Mouse (Mus musculus) kidney, adult 2 months (tissue): ENCODE data around the gene Gcnt4. TPM values are rescaled to one million over a fixed set of nuclear protein-coding genes. Genes with fewer than 3 reads are reported as not detected.

ENCODE experiments used
- DNase-seq: peaks from one replicate; pipeline ENCODE4 v3.0.0; 2021
- H3K27ac ChIP-seq: fragments of 200-500 bp; 2 replicates; pipeline ENCODE4 v1.5.1; 2012; ENCODE audit warnings: low read depth, low read length, control low read depth, inconsistent platforms; ENCODE audit not compliant: insufficient read depth
- H3K27me3 ChIP-seq: fragments of 200-500 bp; replicated peaks from 2 replicates; pipeline ENCODE4 v1.6.1; 2012; ENCODE audit warnings: mild to moderate bottlenecking, moderate library complexity, low read length, inconsistent platforms; ENCODE audit not compliant: control insufficient read depth, insufficient read depth
- H3K36me3 ChIP-seq: fragments of 200-500 bp; 2 replicates; pipeline ENCODE4 v1.6.1; 2012; ENCODE audit warnings: mild to moderate bottlenecking, moderate library complexity, low read length, inconsistent platforms; ENCODE audit not compliant: control insufficient read depth, insufficient read depth
- H3K4me1 ChIP-seq: fragments of 200-500 bp; 2 replicates; pipeline ENCODE4 v1.6.1; 2011; ENCODE audit warnings: low read length; ENCODE audit not compliant: control insufficient read depth, insufficient read depth
- H3K4me3 ChIP-seq: fragments of 200-500 bp; 2 replicates; pipeline ENCODE4 v1.5.1; 2011; ENCODE audit warnings: mild to moderate bottlenecking, low read depth, low read length, control low read depth; ENCODE audit not compliant: insufficient read depth
- CTCF ChIP-seq: fragments of 200-500 bp; conservative IDR thresholded peaks from 2 replicates; pipeline ENCODE4 v1.5.1; 2011; ENCODE audit warnings: low read depth, mild to moderate bottlenecking, control low read depth, low read length, moderate library complexity, mixed read lengths; ENCODE audit not compliant: insufficient read depth, insufficient read length
- POLR2A ChIP-seq: fragments of 200-500 bp; IDR thresholded peaks from one replicate; pipeline ENCODE4 v1.6.1; 2011; ENCODE audit warnings: low read depth, low read length, control low read depth
- WGBS: fragments of 180-500 bp; shearing (Covaris S2); methylation state at CpG from one replicate; pipeline ENCODE4 v1.1.7; 2018; 5-methylcytosine and 5-hydroxymethylcytosine counted together
- polyA plus RNA-seq: library from polyadenylated mRNA; depleted of rRNA; stranded (reverse); fragments of >200 nt; gene quantifications from 2 replicates; pipeline ENCODE4 v1.2.3, GENCODE M21; 2012

Gcnt4 gene
- polyA plus RNA-seq, 1 experiment = 1.3 TPM

DNA sequence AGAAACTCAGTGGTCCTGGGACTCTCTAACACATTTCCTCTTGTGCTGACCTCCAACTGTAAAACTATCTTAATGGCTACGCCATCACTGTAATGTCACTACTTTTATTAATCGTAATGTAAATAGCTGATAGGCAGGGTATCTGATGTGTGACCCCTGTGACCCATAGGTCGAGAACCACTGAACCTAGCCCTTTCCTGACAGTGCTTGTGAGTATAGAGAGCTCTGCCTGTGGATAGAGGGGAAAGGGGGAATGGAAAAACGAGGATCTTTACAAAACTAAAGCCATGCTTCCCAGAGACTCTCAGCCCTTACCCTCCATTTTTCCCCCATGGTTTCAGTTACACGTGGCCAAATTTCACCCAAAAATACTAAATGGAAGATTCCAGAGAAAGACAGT, 60.2 kb downstream of the Gcnt4 start:
- Histone ChIP-seq H3K4me1 (peaks cover 14% of the 10 kb centered on the region), H3K4me3 (no peak overlapping the region), H3K27ac (peak overlapping the region; percentile 98; the same call in 1 of the 2 replicates), H3K27me3 (no peaks in the 10 kb centered on the region), H3K36me3 (no peaks in the 10 kb centered on the region)
- no peak for TF ChIP-seq POLR2A
- TF ChIP-seq CTCF = no peak
- 78% methylated on average over 5 of the region's 5 CpGs for WGBS
- DNase-seq = no peak

- Histone ChIP-seq H3K36me3 (no peaks in the 10 kb centered on the region), H3K4me1 (peaks cover 14% of the 10 kb centered on the region), H3K4me3 (no peak overlapping the region), H3K27me3 (no peaks in the 10 kb centered on the region), H3K27ac (peak overlapping the region; percentile 80)
- DNase-seq = peak; percentile 57
- TF ChIP-seq CTCF = no peak
- WGBS = 44% methylated on average over 12 of the region's 12 CpGs
Observed at GRCm38 (mm10) chr13:96985599-96986275, 61.2 kb downstream of the Gcnt4 start.

DNA sequence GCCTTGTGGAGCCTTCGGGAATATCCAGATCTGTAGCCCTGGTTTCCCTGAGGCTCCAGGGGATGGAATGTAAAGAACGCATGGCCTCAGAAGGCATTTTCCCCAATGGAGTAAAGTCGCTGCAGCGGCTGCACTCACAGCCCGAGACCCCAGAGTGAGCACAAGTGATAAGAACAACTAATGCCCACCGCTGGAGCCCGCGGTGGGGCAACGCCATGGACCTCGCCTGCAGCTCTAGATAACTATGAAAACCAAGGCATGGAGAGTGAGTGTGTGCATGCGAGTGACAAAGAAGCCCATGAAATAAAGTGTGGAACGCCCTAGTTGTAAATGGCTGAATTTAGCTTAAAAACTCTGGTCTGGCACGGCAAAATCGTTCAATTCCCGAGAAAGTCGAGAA, 64.6 kb downstream of the Gcnt4 start:
- H3K27me3 ChIP-seq = no peaks in the 10 kb centered on the region
- no peak overlapping the region for H3K27ac ChIP-seq
- H3K4me1 ChIP-seq = peaks cover 8% of the 10 kb centered on the region
- no peak overlapping the region for H3K4me3 ChIP-seq
- DNase-seq = no peak
- WGBS = 97% methylated on average over 16 of the region's 16 CpGs
- no peak for TF ChIP-seq POLR2A
- TF ChIP-seq CTCF = no peak
- H3K36me3 ChIP-seq = no peaks in the 10 kb centered on the region

- WGBS = 89% methylated on average over 3 of the region's 3 CpGs
- TF ChIP-seq CTCF = no peak
- no peak for TF ChIP-seq POLR2A
Observed at GRCm38 (mm10) chr13:96990045-96990444, 65.6 kb downstream of the Gcnt4 start.

GRCm38 (mm10) chr13:96990561-96991265, 66.2 kb downstream of the Gcnt4 start:
- TF ChIP-seq CTCF = no peak
- no peak for TF ChIP-seq POLR2A
- H3K27me3 ChIP-seq = no peaks in the 10 kb centered on the region
- H3K4me1 ChIP-seq = peaks cover 3% of the 10 kb centered on the region
- peak; percentile 41 for DNase-seq
- 37% methylated on average over 14 of the region's 14 CpGs for WGBS
- peak overlapping the region; percentile 3; the same call in 1 of the 2 replicates for H3K27ac ChIP-seq
- no peak overlapping the region for H3K4me3 ChIP-seq
- no peaks in the 10 kb centered on the region for H3K36me3 ChIP-seq

More at GRCm38 (mm10) chr13:96990045-96990444, 65.6 kb downstream of the Gcnt4 start:
- Histone ChIP-seq H3K4me1 (peaks cover 8% of the 10 kb centered on the region), H3K36me3 (no peaks in the 10 kb centered on the region), H3K4me3 (no peak overlapping the region), H3K27ac (no peak overlapping the region), H3K27me3 (no peaks in the 10 kb centered on the region)
- no peak for DNase-seq

DNA sequence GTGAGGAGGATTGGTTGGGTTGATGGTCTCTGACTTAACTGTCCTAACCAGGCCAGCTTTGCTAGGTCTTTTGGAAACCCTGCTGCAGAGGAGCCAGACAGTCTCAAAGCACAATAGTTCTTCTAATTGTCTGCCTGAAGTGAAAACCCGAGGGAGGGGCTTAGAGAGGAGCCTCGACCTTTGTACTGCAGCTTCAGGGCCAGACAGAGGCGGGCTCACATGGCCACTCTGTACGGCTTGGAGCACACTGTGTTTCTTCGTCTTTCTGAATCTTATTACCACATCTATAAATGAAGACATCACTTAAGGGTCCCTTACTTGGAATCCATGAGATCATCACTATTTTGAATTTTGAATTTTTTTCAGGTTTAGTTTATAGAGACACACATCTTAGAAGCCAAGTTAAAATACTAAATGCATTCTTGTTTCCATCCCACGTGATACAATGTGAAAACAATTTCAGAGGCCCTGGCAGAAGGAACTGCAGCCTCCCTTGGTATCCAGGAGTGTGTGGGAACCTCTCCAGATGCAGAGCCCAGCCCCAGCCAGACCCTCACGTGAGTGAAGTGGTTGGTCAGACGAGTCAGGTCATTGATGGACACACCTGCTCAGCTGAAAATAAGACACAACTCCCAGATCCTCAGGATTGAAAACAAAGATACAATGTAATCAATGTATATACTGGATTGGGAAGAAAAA, 69.0 kb downstream of the Gcnt4 start:
- DNase-seq = peak; percentile 64
- Histone ChIP-seq H3K36me3 (no peaks in the 10 kb centered on the region), H3K4me3 (no peak overlapping the region), H3K27ac (no peak overlapping the region), H3K4me1 (no peaks in the 10 kb centered on the region), H3K27me3 (no peaks in the 10 kb centered on the region)
- no peak for TF ChIP-seq CTCF
- WGBS = 36% methylated on average over 8 of the region's 8 CpGs

GRCm38 (mm10) chr13:96995243-96995642, 70.8 kb downstream of the Gcnt4 start:
- 63% methylated on average over 5 of the region's 5 CpGs for WGBS
- no peak for DNase-seq
- Histone ChIP-seq H3K36me3 (no peaks in the 10 kb centered on the region), H3K27me3 (no peaks in the 10 kb centered on the region), H3K27ac (no peak overlapping the region), H3K4me3 (no peak overlapping the region), H3K4me1 (no peaks in the 10 kb centered on the region)
- no peak for TF ChIP-seq CTCF
- no peak for TF ChIP-seq POLR2A
